ENCODE assay signal across 9 mouse cellular contexts in genomic region chrX:72012804-72013203, GRCm38 (mm10). TPM values are rescaled to one million over a fixed set of nuclear protein-coding genes. Genes with fewer than 3 reads are reported as not detected.
A peak's percentile ranks its signal among the peaks of the same experiment; 100 is the strongest.
DNase-seq lines count a peak whose midpoint lies in the region; ATAC-seq lines count a peak whose summit lies in the region.
"Had no signal": no experiment of that assay in that cellular context is flagged by ENCODE, and none has a peak within 500 bp of the region (broad histone marks: within the 10 kb centered on the region; RNA-seq: fewer than 3 reads in every experiment).

No protein-coding gene starts in this region.

- H3K4me1 ChIP-seq in brown adipose tissue, adult 24 weeks (ENCODE audit: control insufficient read depth, insufficient read depth, insufficient read length, low read length): no peaks in the 10 kb centered on the region
- H3K4me1 ChIP-seq: embryonic facial prominence, embryonic 15.5 days had no signal

- peak overlapping the region; percentile 54 for H3K27ac ChIP-seq in brown adipose tissue, adult 24 weeks (replicated peaks; ENCODE audit: low read depth, low read length)

- peak; percentile 21 to 34 for DNase-seq in left cerebral cortex, adult 18-20 months (ENCODE audit: low spot score in 2 of 2)
- DNase-seq in left cerebral cortex, adult 11 months (ENCODE audit: low spot score): no peak
- peak; percentile 10 for DNase-seq in R1 (ENCODE audit: low read depth, low spot score)
- DNase-seq in hindlimb bud, embryonic 11.5 days (ENCODE audit: extremely low spot score, low read depth, low spot score): peak; percentile 0
- DNase-seq in mesoderm, embryonic 11.5 days (ENCODE audit: low read depth, low spot score): peak; percentile 7

- no peak for ATAC-seq in megakaryocyte, adult 5-6 weeks (ENCODE audit: poor library complexity, severe bottlenecking)
- no peak for ATAC-seq in CD4-positive, CD25-positive, alpha-beta regulatory T cell, adult 4 months

- H3K4me3 ChIP-seq in brown adipose tissue, adult 24 weeks (ENCODE audit: insufficient read depth, low read depth, low read length): no peak overlapping the region
- H3K4me3 ChIP-seq: embryonic facial prominence, embryonic 15.5 days had no signal

RNA-seq across cellular contexts. Expression of gene Cnga2, which starts 21.2 kb away (rescaled TPM):
- under 1 TPM; 0.35 to 0.40 TPM for total RNA-seq in left cerebral cortex, adult 18-20 months (2021)
- polyA plus RNA-seq in brown adipose tissue, adult 24 weeks (2012; ENCODE audit: insufficient read depth, insufficient read length, missing spikeins): not detected in 2 replicates
- total RNA-seq in megakaryocyte, adult 5-6 weeks (2015): not detected in 2 replicates
- not detected in 2 replicates for total RNA-seq in megakaryocyte, adult 5-6 weeks (2017)
- not detected for polyA plus RNA-seq in CD4-positive, CD25-positive, alpha-beta regulatory T cell, adult 4 months (2017; shearing (Covaris generic))

RNA-seq across cellular contexts. Expression of gene Fate1, which starts 40.0 kb away (rescaled TPM):
- under 1 TPM; 0.42 TPM for total RNA-seq in left cerebral cortex, adult 18-20 months (2021)
- not detected in 2 replicates for polyA plus RNA-seq in brown adipose tissue, adult 24 weeks (2012; ENCODE audit: insufficient read depth, insufficient read length, missing spikeins)
- not detected in 2 replicates for total RNA-seq in megakaryocyte, adult 5-6 weeks (2015)
- total RNA-seq in megakaryocyte, adult 5-6 weeks (2017): not detected in 2 replicates
- not detected for polyA plus RNA-seq in CD4-positive, CD25-positive, alpha-beta regulatory T cell, adult 4 months (2017; shearing (Covaris generic))
- polyA plus RNA-seq: embryonic facial prominence, embryonic 15.5 days had no signal

RNA-seq across cellular contexts. Expression of gene Prrg3, which starts 50.4 kb away (rescaled TPM):
- total RNA-seq in left cerebral cortex, adult 18-20 months (2021): 10 to 100 TPM; 34.8 to 40.8 TPM
- 5.0 and 10.8 TPM in 2 replicates for polyA plus RNA-seq in brown adipose tissue, adult 24 weeks (2012; ENCODE audit: insufficient read depth, insufficient read length, missing spikeins)
- total RNA-seq in megakaryocyte, adult 5-6 weeks (2015): not detected in 2 replicates
- total RNA-seq in megakaryocyte, adult 5-6 weeks (2017): not detected in 2 replicates
- polyA plus RNA-seq in CD4-positive, CD25-positive, alpha-beta regulatory T cell, adult 4 months (2017; shearing (Covaris generic)): not detected

Comparison
In these comparisons a context has a peak if more than half of its experiments do, and no peak if none do; other contexts are left out.
1. RNA of gene Prrg3, which starts 50.4 kb away (total RNA-seq): 34.8 to 40.8 TPM in left cerebral cortex, adult 18-20 months; not detected in megakaryocyte, adult 5-6 weeks; every median in the first group is over 10 times any median in the second.